Mouse (Mus musculus): ENCODE measurements around the gene Prkch.

DNA sequence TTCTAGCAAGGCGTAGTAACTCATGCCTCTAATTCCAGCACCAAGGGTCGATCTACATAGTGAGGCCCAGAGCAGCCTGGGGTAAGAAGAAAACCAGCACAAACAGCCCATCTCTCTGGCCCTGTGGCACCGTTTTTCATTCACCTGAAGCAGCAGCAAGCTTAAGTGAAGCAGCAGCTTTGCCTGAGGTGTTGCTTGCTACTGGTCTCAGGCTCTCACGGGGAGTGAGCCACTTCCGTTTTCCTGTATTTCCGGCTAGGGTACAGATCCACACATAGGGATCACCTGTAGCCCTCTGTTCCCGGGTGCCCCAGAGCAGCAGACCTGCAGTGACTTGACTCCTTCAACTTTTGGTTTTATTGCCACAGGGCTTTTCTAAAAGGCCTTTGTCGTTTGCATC, 114.2 kb downstream of the Prkch start:
- TF ChIP-seq CTCF (IDR thresholded peaks at IDR 0.05; ENCODE audit: insufficient read depth, low read depth, low read length): no peak
- no peak for TF ChIP-seq POLR2A (IDR thresholded peaks at IDR 0.05; ENCODE audit: insufficient read depth, low read depth, low read length)
